Mouse (Mus musculus) midbrain, embryonic 15.5 days (tissue): ENCODE data around the gene Olfr523. TPM values are rescaled to one million over a fixed set of nuclear protein-coding genes. Genes with fewer than 3 reads are reported as not detected.
A peak's percentile ranks its signal among the peaks of the same experiment; 100 is the strongest.

Source experiments
- ATAC-seq: fragments of 200-750 bp; cut with Nextera tagmentation; replicated peaks from 2 replicates; pipeline ENCODE4 v1.8.0; 2017; ENCODE audit warnings: moderate TSS enrichment
- H3K27ac ChIP-seq: fragments of 300-500 bp; sonication (generic); 2 replicates; pipeline ENCODE4 v1.5.1; 2015; ENCODE audit warnings: mild to moderate bottlenecking, inconsistent platforms
- H3K27me3 ChIP-seq: fragments of 300-500 bp; sonication (generic); replicated peaks from 2 replicates; pipeline ENCODE4 v1.6.1; 2015; ENCODE audit warnings: inconsistent platforms
- H3K36me3 ChIP-seq: fragments of 300-500 bp; sonication (generic); replicated peaks from 2 replicates; pipeline ENCODE4 v1.6.1; 2015; ENCODE audit warnings: inconsistent platforms
- H3K4me1 ChIP-seq: fragments of 300-500 bp; sonication (generic); 2 replicates; pipeline ENCODE4 v1.6.1; 2015; ENCODE audit warnings: inconsistent platforms
- H3K4me2 ChIP-seq: fragments of 300-500 bp; sonication (generic); 2 replicates; pipeline ENCODE4 v1.6.1; 2015; ENCODE audit warnings: inconsistent platforms, mild to moderate bottlenecking, moderate library complexity
- H3K4me3 ChIP-seq: fragments of 300-500 bp; sonication (generic); 2 replicates; pipeline ENCODE4 v1.5.1; 2015; ENCODE audit warnings: mild to moderate bottlenecking, inconsistent platforms
- H3K9ac ChIP-seq: fragments of 300-500 bp; sonication (generic); 2 replicates; pipeline ENCODE4 v1.6.1; 2015; ENCODE audit warnings: mild to moderate bottlenecking, inconsistent platforms
- H3K9me3 ChIP-seq: fragments of 300-500 bp; sonication (generic); 2 replicates; pipeline ENCODE4 v1.6.1; 2016; ENCODE audit warnings: inconsistent platforms
- WGBS: fragments of 180-500 bp; shearing (Covaris S2); methylation state at CpG from one replicate; pipeline ENCODE4 v1.1.7; 2015; ENCODE audit warnings: mixed read lengths; 5-methylcytosine and 5-hydroxymethylcytosine counted together
- polyA plus RNA-seq: library from polyadenylated mRNA; unstranded; fragments of >200 nt; fragmentation: Nextera tagmentation; extraction: Ambion mirVana; gene quantifications from 2 replicates; pipeline ENCODE4 v1.2.1, GENCODE M21; 2015

The Olfr523 gene
- polyA plus RNA-seq, 1 experiment from 2014 or later, result not detected

DNA sequence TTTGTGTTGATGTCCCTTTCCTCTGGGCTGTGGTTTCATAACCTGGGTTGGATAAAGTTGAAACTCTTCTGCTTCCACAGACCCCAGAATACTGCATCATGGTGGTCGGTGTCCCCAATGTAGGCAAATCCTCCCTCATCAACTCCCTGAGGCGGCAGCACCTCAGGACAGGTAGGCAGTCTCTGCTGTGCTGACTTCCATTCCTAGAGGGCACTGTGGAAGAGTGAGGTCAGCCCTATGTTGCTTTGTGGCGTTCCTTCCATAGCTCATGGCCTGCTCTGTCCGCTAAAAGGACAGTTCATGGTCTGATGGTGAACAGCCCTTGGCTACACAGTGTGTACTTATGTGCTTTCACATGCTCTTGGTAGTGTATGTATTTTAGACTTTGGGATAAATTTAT lies 28.5 kb upstream of the Olfr523 start:
- no peak for ATAC-seq
- no peak overlapping the region for H3K4me2 ChIP-seq
- no peak overlapping the region for H3K27ac ChIP-seq
- H3K27me3 ChIP-seq, result no peaks in the 10 kb centered on the region
- WGBS, result 79% methylated on average over 4 of the region's 4 CpGs
- no peak overlapping the region for H3K4me3 ChIP-seq
- no peaks in the 10 kb centered on the region for H3K4me1 ChIP-seq
- no peaks in the 10 kb centered on the region for H3K36me3 ChIP-seq
- no peaks in the 10 kb centered on the region for H3K9me3 ChIP-seq
- H3K9ac ChIP-seq, result no peak overlapping the region

DNA sequence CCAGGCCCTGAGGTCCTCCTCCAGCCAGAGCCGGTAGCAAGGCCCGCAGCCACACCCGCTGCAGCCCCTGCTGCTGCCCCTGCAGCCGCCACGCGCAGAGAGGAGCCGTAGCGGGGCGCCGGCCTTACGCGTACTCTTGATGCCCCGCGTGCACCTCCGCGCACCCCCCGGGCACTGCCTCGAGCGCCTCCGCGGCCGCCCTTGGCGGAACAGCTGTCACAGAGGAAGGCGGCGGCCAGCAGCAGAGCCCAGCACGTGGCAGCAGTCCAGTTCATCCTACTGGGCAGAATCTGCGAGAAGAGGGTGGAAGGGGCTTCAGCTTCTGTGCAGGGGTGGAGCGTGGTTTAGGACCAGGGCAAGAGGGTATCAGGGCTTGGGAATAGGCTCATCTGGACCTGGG lies 19.6 kb upstream of the Olfr523 start:
- Histone ChIP-seq H3K27me3 (no peaks in the 10 kb centered on the region), H3K4me3 (peak overlapping the region; percentile 47), H3K4me1 (peaks cover 15% of the 10 kb centered on the region), H3K36me3 (no peaks in the 10 kb centered on the region), H3K9ac (peak overlapping the region; percentile 63), H3K27ac (peak overlapping the region; percentile 84), H3K9me3 (no peaks in the 10 kb centered on the region), H3K4me2 (peak overlapping the region; percentile 93)
- WGBS, result 4% methylated on average over 28 of the region's 28 CpGs
- peak; percentile 43 for ATAC-seq

DNA sequence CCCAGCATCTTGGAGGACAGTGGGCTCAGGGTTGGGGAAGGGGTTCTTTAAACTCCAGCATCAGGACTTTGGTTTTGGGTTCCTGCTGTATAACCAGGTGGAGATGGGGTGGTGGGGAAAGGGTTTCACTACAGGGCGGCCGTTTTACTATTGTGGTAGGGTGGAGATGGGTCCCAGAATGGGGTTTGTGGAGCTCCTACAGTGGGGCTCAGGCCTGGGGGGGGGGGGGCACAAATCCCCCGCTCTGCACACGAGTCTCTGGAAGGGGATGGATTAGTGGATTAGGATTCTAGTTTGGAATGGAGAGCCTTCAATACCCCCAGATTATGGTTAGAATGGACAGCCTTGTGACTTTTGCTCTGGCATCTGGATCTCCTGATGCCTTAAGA lies 19.2 kb upstream of the Olfr523 start:
- 13% methylated on average over 4 of the region's 4 CpGs for WGBS

DNA sequence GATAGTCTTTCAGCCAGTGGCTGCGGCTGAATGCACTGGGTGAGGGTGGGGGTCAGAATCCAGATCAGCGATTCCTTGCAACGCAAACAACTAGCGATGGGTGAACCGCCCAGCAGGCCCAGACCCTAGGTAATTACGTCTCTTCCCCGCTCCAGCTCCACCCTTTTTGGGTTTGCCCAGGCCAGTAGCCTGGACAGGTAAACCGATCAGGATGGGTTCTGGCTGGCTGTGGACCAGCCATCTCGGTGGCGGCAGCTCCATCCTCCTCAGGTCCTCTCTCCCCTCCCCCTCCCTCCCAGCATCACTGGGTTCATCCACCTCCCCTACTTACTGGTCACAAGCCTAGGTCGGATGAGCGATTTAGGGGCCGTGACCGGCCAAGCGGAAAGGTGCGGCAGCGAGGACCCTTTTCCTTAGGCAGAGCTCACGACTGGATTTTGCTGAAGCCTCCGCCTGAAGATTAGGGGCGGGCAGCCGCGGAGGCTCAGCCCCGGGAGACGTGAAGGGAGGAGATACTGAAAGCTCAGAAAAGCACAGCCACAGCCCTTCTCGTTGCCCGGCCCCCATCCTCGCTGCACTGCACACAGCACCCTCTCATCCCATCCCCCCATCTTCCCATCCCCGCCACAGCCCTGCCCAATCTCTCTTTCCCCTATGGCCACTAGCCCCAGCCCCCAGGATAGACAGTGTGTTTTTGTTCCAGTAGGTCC lies 18.6 kb upstream of the Olfr523 start, which contains the start of gene Sprn:
Gene Sprn, minus strand, starts transcription at position 660 of the 710 bp plus-strand sequence.
- H3K36me3 ChIP-seq, result no peaks in the 10 kb centered on the region
- H3K4me1 ChIP-seq, result peaks cover 15% of the 10 kb centered on the region
- peak within 1 kb of the TSS; percentile 93 for H3K4me2 ChIP-seq
- H3K9me3 ChIP-seq, result no peaks in the 10 kb centered on the region
- peak within 1 kb of the TSS; percentile 63 for H3K9ac ChIP-seq
- peak; percentile 89 for ATAC-seq
- WGBS, result 2% methylated on average over 27 of the region's 28 CpGs
- H3K27ac ChIP-seq, result peak within 1 kb of the TSS; percentile 84
- no peaks in the 10 kb centered on the region for H3K27me3 ChIP-seq
- peak within 1 kb of the TSS; percentile 47 for H3K4me3 ChIP-seq

More for the DNA sequence above, 19.2 kb upstream of the Olfr523 start:
- Histone ChIP-seq H3K4me1 (peaks cover 15% of the 10 kb centered on the region), H3K9me3 (no peaks in the 10 kb centered on the region), H3K27me3 (no peaks in the 10 kb centered on the region), H3K36me3 (no peaks in the 10 kb centered on the region), H3K4me2 (peak overlapping the region; percentile 93), H3K27ac (peak overlapping the region; percentile 84), H3K4me3 (peak overlapping the region; percentile 47), H3K9ac (peak overlapping the region; percentile 63)
- ATAC-seq, result peak; percentile 49

DNA sequence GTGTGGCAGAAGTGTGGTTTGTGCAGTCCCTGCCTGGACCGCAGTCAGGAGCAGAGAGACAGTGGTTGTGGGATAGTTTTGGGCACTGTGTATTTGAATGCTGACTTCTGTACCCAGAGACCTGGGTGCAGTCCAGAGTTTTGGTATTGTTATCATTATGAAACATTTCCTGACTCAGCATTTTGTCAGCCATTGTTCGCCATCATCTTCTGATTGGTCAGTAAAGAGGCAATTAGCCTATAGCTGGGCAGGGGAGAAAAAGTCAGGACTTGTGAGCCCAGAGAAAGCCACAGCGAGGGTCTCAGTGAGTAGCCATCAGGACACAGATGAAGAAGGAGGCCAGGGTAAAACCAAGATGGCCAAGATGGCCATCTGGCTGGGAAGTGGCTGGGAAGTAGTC lies 12.7 kb upstream of the Olfr523 start:
- WGBS, result 81% methylated on average over 3 of the region's 3 CpGs
- no peak overlapping the region for H3K9ac ChIP-seq
- H3K27me3 ChIP-seq, result no peaks in the 10 kb centered on the region
- ATAC-seq, result no peak
- no peak overlapping the region for H3K27ac ChIP-seq
- H3K4me3 ChIP-seq, result no peak overlapping the region
- H3K36me3 ChIP-seq, result no peaks in the 10 kb centered on the region
- H3K4me1 ChIP-seq, result peaks cover 1% of the 10 kb centered on the region; the same call in 1 of the 2 replicates
- H3K4me2 ChIP-seq, result no peak overlapping the region
- H3K9me3 ChIP-seq, result no peaks in the 10 kb centered on the region

DNA sequence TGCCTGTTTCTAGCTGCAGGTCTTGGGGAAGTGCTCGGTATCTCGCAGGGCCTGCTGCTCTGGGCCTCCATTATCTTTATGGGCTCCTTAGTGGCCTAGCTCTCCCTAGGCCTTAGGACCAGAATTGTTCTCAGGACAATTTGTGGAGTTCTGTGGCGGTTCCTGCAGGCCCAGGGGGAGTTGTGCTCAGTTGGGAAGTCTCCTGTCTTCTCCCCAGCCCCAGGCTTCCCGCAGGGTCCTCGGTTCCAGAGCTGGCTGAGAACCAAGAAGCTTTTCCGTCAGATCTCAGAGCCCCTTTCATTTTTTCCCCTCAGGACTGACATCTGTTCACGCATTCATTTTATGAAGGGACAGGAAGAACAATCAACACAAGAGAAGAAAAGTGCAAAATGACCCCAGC lies 8.4 kb upstream of the Olfr523 start, which contains the start of gene Olfr522:
Gene Olfr522, minus strand, starts transcription at position 101 of the 400 bp plus-strand sequence.
- Histone ChIP-seq H3K4me1 (no peaks in the 10 kb centered on the region), H3K4me3 (no peak within 1 kb of the TSS), H3K9ac (no peak within 1 kb of the TSS), H3K27me3 (no peaks in the 10 kb centered on the region), H3K27ac (no peak within 1 kb of the TSS), H3K4me2 (no peak within 1 kb of the TSS), H3K9me3 (no peaks in the 10 kb centered on the region), H3K36me3 (no peaks in the 10 kb centered on the region)
- no peak for ATAC-seq
- 76% methylated on average over 7 of the region's 7 CpGs for WGBS

DNA sequence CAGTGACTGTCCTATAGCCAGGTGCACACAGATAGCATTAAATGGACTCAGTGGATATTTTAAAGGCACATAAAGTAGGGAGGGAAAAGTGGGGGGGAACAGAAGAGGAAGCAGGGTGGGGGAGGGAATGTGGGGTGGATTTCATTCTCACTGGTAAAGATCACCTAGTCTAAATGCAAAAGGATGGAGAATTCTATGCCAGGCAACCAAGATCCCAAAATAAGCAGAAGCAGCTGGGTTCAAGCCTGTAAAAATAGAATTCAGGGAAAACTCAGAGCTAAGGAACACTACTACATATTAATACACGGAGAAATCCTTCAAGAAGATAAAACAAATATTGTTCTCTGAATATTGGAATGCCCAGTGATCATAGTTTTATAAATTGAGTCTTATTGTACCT lies 5.1 kb upstream of the Olfr523 start:
- Histone ChIP-seq H3K9ac (no peak overlapping the region), H3K4me1 (no peaks in the 10 kb centered on the region), H3K36me3 (no peaks in the 10 kb centered on the region), H3K4me2 (no peak overlapping the region), H3K27me3 (no peaks in the 10 kb centered on the region), H3K4me3 (no peak overlapping the region), H3K9me3 (no peaks in the 10 kb centered on the region), H3K27ac (no peak overlapping the region)
- no peak for ATAC-seq
- WGBS, result 77% methylated on average over 1 of the region's 1 CpGs

DNA sequence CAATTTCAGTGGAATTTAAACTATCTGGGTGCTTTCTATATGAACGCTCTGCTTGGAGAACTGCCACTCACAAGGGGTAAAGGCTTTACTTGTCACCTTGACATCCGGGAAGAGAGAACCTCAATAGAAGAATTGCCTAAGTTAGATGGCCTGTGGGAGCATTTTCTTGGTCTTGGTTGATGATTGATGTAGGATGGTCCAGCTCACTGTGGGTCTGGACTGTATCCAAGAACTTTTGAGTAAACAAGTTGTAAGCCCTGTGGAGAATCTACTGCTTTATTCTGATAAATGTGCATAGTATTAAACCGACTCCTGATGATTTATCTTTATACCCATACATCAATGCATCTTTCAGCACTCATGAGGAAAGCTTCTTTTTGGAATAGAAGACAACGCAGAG lies 3.6 kb upstream of the Olfr523 start:
- Histone ChIP-seq H3K36me3 (no peaks in the 10 kb centered on the region), H3K9me3 (no peaks in the 10 kb centered on the region), H3K4me2 (no peak overlapping the region), H3K27me3 (no peaks in the 10 kb centered on the region), H3K9ac (no peak overlapping the region), H3K4me3 (no peak overlapping the region), H3K27ac (no peak overlapping the region), H3K4me1 (no peaks in the 10 kb centered on the region)
- 90% methylated on average over 4 of the region's 4 CpGs for WGBS
- ATAC-seq, result no peak

DNA sequence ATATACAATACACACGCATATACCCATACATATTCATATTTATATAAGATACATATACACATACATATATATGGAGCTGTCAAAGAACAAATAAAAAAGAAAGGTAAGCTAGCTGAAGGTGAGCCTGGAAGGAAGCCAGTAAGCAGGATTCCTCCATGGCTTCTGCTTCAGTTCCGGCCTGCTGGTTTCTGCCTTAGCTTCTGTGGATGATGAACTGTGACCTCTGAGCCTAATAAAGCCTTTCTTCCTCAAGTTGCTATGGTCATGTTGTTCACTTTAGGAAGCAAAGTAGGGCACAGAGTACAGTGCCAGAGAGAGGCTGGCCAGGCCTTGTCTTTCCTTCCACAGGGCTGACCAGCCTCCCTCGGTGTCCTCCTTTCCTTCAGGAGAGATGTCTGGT lies 2.2 kb upstream of the Olfr523 start:
- Histone ChIP-seq H3K4me3 (no peak overlapping the region), H3K4me2 (no peak overlapping the region), H3K27me3 (no peaks in the 10 kb centered on the region), H3K9ac (no peak overlapping the region), H3K4me1 (no peaks in the 10 kb centered on the region), H3K27ac (no peak overlapping the region), H3K36me3 (no peaks in the 10 kb centered on the region), H3K9me3 (no peaks in the 10 kb centered on the region)
- ATAC-seq, result no peak
- WGBS, result 94% methylated on average over 3 of the region's 3 CpGs

DNA sequence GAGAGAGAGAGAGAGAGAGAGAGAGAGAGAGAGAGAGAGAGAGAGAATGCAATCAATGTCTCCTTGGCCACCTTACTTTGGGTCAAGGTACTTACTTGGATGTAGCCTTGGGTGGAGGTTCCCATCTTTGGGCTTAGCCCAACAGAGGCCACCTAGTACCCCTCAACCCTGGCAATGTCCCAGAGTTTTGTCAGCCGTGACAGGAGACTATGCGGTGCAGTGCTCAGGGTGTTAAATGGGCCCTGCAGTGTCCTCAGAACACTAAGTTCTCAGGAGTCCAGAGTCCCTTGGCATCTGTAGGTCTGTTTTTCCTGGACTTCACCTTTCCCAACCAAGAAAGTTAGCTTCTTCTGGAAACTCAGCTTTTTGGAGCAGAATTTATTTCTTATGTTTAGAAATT lies 6.2 kb downstream of the Olfr523 start:
- no peak overlapping the region for H3K9ac ChIP-seq
- no peak overlapping the region for H3K4me2 ChIP-seq
- no peak overlapping the region for H3K4me3 ChIP-seq
- H3K27me3 ChIP-seq, result no peaks in the 10 kb centered on the region
- no peaks in the 10 kb centered on the region for H3K36me3 ChIP-seq
- ATAC-seq, result no peak
- H3K9me3 ChIP-seq, result no peaks in the 10 kb centered on the region
- WGBS, result 82% methylated on average over 2 of the region's 2 CpGs
- no peak overlapping the region for H3K27ac ChIP-seq
- H3K4me1 ChIP-seq, result no peaks in the 10 kb centered on the region

DNA sequence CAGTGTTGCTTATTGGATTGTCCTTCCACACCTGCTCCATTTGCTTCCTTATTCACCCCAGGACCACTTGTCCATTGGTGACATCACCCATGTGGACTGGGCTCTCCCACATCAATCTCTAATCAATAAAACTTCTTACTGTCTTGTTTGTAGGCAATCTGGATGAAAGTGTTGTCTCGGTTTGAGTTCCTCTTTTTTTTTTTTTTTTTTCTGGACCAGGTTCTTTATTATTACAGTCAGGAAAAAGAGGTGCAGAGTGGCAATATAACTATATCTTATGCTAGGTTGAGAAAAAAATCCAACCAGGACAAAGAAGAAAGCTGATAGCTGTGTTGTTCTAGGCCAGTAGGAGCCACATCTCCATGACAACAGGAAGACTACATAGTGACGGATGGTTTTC lies 7.7 kb downstream of the Olfr523 start:
- WGBS, result 79% methylated on average over 2 of the region's 2 CpGs
- H3K9ac ChIP-seq, result no peak overlapping the region
- no peak for ATAC-seq
- H3K36me3 ChIP-seq, result no peaks in the 10 kb centered on the region
- no peak overlapping the region for H3K4me3 ChIP-seq
- no peaks in the 10 kb centered on the region for H3K4me1 ChIP-seq
- H3K27me3 ChIP-seq, result no peaks in the 10 kb centered on the region
- H3K27ac ChIP-seq, result no peak overlapping the region
- no peaks in the 10 kb centered on the region for H3K9me3 ChIP-seq
- H3K4me2 ChIP-seq, result no peak overlapping the region

DNA sequence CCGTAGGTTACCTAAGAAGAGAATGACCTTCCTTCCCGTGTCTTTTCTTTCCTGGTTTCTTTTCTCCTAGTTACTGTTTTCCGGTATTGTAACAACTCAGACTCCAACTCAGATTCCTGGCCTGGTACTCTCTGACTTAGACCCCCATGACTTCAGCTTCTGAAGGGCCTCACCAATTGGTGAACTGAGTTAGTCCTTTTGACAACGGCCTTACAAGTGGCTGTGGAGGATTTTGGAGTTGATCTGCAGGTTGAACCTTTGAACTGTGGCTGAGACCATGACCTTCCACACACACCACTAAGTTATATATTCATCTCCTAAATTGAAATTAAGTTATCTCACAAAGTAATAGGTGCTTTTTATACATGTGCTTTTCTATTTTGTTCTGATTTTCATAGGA lies 11.2 kb downstream of the Olfr523 start:
- Histone ChIP-seq H3K4me2 (no peak overlapping the region), H3K4me1 (no peaks in the 10 kb centered on the region), H3K4me3 (no peak overlapping the region), H3K27ac (no peak overlapping the region), H3K9me3 (no peaks in the 10 kb centered on the region), H3K27me3 (no peaks in the 10 kb centered on the region), H3K9ac (no peak overlapping the region), H3K36me3 (no peaks in the 10 kb centered on the region)
- ATAC-seq, result no peak
- 86% methylated on average over 4 of the region's 4 CpGs for WGBS
